Mouse (Mus musculus) hindbrain, postnatal 0 days (tissue): ENCODE data around the gene Gap43. TPM values are rescaled to one million over a fixed set of nuclear protein-coding genes. Genes with fewer than 3 reads are reported as not detected.
"Not testable (repeated sequence)": the region's sequence is repeated elsewhere in the genome, so short reads cannot be mapped to it uniquely, and the experiment has no call there.

Experiments used
- ATAC-seq: fragments of 200-750 bp; cut with Nextera tagmentation; 2 replicates; pipeline ENCODE4 v1.8.0; 2017; ENCODE audit warnings: mild to moderate bottlenecking, moderate TSS enrichment, moderate library complexity
- DNase-seq: peaks from one replicate; pipeline ENCODE4 v3.0.0-alpha.2; 2015; ENCODE audit warnings: low spot score
- H3K27ac ChIP-seq: fragments of 300-500 bp; sonication (generic); 2 replicates; pipeline ENCODE4 v1.5.1; 2014; ENCODE audit warnings: mild to moderate bottlenecking
- H3K27me3 ChIP-seq: fragments of 300-500 bp; sonication (generic); 2 replicates; pipeline ENCODE4 v1.6.1; 2014; ENCODE audit warnings: low read length, mixed read lengths; ENCODE audit not compliant: insufficient read depth
- H3K36me3 ChIP-seq: fragments of 300-500 bp; sonication (generic); 2 replicates; pipeline ENCODE4 v1.6.1; 2014; ENCODE audit warnings: low read length, mixed read lengths; ENCODE audit not compliant: insufficient read depth
- H3K4me1 ChIP-seq: fragments of 300-500 bp; sonication (generic); 2 replicates; pipeline ENCODE4 v1.6.1; 2014; ENCODE audit warnings: antibody characterized with exemption, low read length, mixed read lengths; ENCODE audit not compliant: insufficient read depth
- H3K4me2 ChIP-seq: fragments of 300-500 bp; sonication (generic); 2 replicates; pipeline ENCODE4 v1.6.1; 2014; ENCODE audit warnings: low read depth, mild to moderate bottlenecking, low read length, moderate library complexity, mixed read lengths
- H3K4me3 ChIP-seq: fragments of 300-500 bp; sonication (generic); 2 replicates; pipeline ENCODE4 v1.5.1; 2014; ENCODE audit warnings: low read length
- H3K9ac ChIP-seq: fragments of 300-500 bp; sonication (generic); replicated peaks from 2 replicates; pipeline ENCODE4 v1.6.1; 2014; ENCODE audit warnings: mild to moderate bottlenecking, low read length, moderate library complexity, mixed read lengths
- H3K9me3 ChIP-seq: fragments of 300-500 bp; sonication (generic); 2 replicates; pipeline ENCODE4 v1.6.1; 2016; ENCODE audit warnings: low read length, mixed read lengths
- CTCF ChIP-seq: IDR thresholded peaks from 2 replicates; pipeline ENCODE4 v1.5.1; 2016; ENCODE audit warnings: antibody characterized with exemption, control low read depth, low read depth
- WGBS: fragments of 180-500 bp; shearing (Covaris S2); extraction: QIAGEN DNeasy Blood & Tissue Kit; methylation state at CpG from one replicate; pipeline ENCODE4 v1.1.7; 2014; 5-methylcytosine and 5-hydroxymethylcytosine counted together
- polyA plus RNA-seq: library from polyadenylated mRNA; unstranded; fragments of >200 nt; fragmentation: Nextera tagmentation; extraction: Ambion mirVana; gene quantifications from 2 replicates; pipeline ENCODE4 v1.2.1, GENCODE M21; 2015
- total RNA-seq: library from RNA; depleted of rRNA; stranded (reverse); fragments of >200 nt; gene quantifications from 2 replicates; pipeline ENCODE4 v1.2.3, GENCODE M21; 2014

Gap43 gene
- total and polyA plus RNA-seq, 2 experiments from 2014 or later, result 514 to 1,766 TPM

DNA sequence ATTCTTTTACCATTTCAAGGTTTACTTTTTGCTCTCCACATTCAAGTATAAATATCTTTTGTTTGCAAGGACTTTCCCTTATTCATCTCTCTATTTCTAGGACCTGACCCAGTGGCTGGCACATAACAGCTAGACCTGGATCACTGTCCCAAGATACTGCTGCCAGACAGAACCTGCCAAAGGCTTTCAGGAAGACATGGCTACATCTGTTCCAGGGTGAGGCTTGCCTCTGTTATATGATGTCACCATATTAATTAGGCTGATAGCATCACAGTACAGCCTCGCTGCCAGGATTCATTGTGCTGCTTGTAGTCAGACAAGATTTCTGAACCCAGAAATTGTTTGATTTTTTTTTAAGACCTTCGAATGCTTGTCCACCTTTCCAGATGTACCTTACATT, 9.6 kb upstream of the Gap43 start:
- Histone ChIP-seq H3K36me3 (no peaks in the 10 kb centered on the region), H3K9me3 (no peaks in the 10 kb centered on the region)
- 79% methylated on average over 2 of the region's 2 CpGs for WGBS

DNA sequence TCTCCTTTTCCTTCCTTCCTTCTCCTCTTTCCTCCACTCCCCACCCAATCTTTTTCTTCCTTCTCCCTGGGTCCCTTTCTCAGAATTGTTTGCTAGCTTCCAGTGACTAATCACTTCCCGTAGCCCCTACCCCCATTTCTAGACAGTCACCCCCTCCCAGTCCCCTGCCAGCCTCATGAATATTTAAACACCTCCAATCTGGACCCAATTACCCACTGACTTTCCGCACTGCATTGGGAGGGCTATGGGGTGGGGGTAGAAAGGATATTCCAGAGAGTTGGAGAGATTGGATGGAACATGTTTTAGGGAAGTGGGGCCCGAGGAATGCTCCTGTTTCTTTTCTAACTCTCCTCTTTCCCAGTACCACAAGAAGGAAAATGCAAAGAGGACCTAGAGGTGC, 414 bp upstream of the Gap43 start:
- Histone ChIP-seq H3K4me3 (peak overlapping the region; percentile 57; the same call in 1 of the 2 replicates), H3K4me2 (peak overlapping the region; percentile 56)
- not testable (repeated sequence) for H3K9me3 ChIP-seq, H3K36me3 ChIP-seq, H3K4me1 ChIP-seq, H3K27ac ChIP-seq, H3K27me3 ChIP-seq, H3K9ac ChIP-seq, DNase-seq
- 6% methylated on average over 2 of the region's 3 CpGs for WGBS
- ATAC-seq, result peak; percentile 41; the same call in 1 of the 2 replicates

More for the DNA sequence above, 9.6 kb upstream of the Gap43 start:
- DNase-seq, result no peak
- H3K4me2 ChIP-seq, result no peak overlapping the region
- H3K4me1 ChIP-seq, result no peaks in the 10 kb centered on the region
- H3K27ac ChIP-seq, result no peak overlapping the region
- no peak overlapping the region for H3K4me3 ChIP-seq
- H3K9ac ChIP-seq, result no peak overlapping the region
- peak; percentile 40; the same call in 1 of the 2 replicates for ATAC-seq
- H3K27me3 ChIP-seq, result no peaks in the 10 kb centered on the region
- no peak for TF ChIP-seq CTCF

DNA sequence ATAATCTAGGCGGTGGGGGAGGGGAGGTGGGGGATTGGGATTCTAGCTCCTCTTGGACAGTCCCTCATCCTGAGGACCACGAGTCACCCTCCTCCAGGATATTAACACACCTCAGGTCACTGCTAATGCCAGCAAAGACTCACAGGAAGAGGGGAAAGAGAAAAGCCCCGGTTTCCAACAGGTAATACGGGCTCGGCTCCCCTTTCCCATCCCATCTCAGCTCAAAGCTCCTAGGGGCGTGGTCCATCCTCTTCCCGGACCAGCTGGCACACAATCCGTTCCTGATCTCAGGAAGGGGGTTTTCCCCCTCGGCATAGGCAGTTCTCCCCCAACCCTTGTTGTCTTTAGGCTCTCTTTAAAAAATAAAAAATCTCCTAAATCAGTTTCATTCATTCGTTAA, 939 bp downstream of the Gap43 start:
- ATAC-seq (peak; percentile 39), DNase-seq (peak; percentile 64)
- TF ChIP-seq CTCF, result no peak
- peak overlapping the region; percentile 56 for H3K4me2 ChIP-seq
- whole genome bisulfite sequencing, result 2% methylated on average over 10 of the region's 10 CpGs
- 0 out of 2 replicates have a peak, but pooled peaks cover 9% of the 10 kb centered on the region for H3K4me1 ChIP-seq
- H3K27me3 ChIP-seq, result no peaks in the 10 kb centered on the region
- H3K4me3 ChIP-seq, result peak overlapping the region; percentile 57
- no peaks in the 10 kb centered on the region for H3K36me3 ChIP-seq
- peak overlapping the region; percentile 85 for H3K27ac ChIP-seq
- H3K9ac ChIP-seq, result peak overlapping the region; percentile 71
- no peaks in the 10 kb centered on the region for H3K9me3 ChIP-seq

GRCm38 (mm10) chr16:42338987-42339386, 1.5 kb downstream of the Gap43 start:
- H3K9me3 ChIP-seq, result no peaks in the 10 kb centered on the region
- no peak for TF ChIP-seq CTCF
- H3K27me3 ChIP-seq, result no peaks in the 10 kb centered on the region
- DNase-seq (peak; percentile 41), ATAC-seq (peak; percentile 30)
- H3K4me3 ChIP-seq, result peak overlapping the region; percentile 57
- H3K4me2 ChIP-seq, result peak overlapping the region; percentile 56
- 6% methylated on average over 4 of the region's 4 CpGs for WGBS
- H3K36me3 ChIP-seq, result no peaks in the 10 kb centered on the region
- peak overlapping the region; percentile 85 for H3K27ac ChIP-seq
- H3K4me1 ChIP-seq, result 0 out of 2 replicates have a peak, but pooled peaks cover 9% of the 10 kb centered on the region
- peak overlapping the region; percentile 71 for H3K9ac ChIP-seq

DNA sequence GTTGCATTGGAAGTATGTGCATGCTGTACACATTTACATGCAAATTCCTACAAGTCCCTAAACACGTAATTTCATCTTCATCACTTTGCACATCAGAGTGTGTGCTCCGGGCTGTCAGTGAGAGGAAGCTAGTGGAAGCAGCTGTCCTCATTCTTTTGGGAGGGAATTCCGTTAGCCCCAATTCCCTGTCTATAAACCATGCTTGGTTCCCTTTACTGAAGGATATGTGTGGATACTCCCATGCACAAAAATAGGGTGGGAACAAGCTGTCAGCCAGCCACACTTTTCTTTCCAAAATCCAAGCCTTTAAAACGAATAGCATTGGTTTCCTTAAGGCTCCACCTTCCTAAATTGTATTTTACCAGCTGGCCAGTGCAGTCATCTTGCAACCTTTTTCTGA, 2.1 kb downstream of the Gap43 start:
- peak; percentile 31 for DNase-seq
- H3K9ac ChIP-seq, result peak overlapping the region; percentile 71
- H3K27ac ChIP-seq, result peak overlapping the region; percentile 85
- H3K4me2 ChIP-seq, result peak overlapping the region; percentile 56
- peak overlapping the region; percentile 57 for H3K4me3 ChIP-seq
- no peak for ATAC-seq
- WGBS, result 25% methylated on average over 4 of the region's 4 CpGs
- H3K36me3 ChIP-seq, result no peaks in the 10 kb centered on the region
- H3K4me1 ChIP-seq, result 0 out of 2 replicates have a peak, but pooled peaks cover 9% of the 10 kb centered on the region
- no peak for TF ChIP-seq CTCF
- no peaks in the 10 kb centered on the region for H3K9me3 ChIP-seq
- H3K27me3 ChIP-seq, result no peaks in the 10 kb centered on the region

GRCm38 (mm10) chr16:42337663-42338062, 2.8 kb downstream of the Gap43 start:
- DNase-seq, result peak; percentile 64

DNA sequence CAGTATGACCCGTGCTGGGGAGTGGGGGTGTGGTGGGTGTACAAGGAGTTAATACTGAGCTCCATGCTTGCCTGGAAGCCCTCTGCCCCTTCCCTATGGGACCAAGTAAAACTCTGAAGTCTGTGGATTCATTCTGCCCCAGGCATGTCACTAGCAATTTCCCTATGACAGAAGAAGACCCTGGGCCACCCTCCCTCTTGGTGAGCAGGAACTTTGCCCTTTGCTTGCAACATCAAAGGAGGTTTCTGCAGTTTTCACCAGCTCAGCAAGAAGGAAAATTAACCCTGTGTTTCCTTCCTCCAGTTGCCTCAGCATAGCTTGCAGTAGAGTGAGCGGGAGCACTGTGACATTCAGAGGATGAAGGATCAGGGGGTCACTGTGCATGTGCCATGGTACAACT, 3.8 kb downstream of the Gap43 start:
- no peaks in the 10 kb centered on the region for H3K27me3 ChIP-seq
- H3K27ac ChIP-seq, result no peak overlapping the region
- DNase-seq (no peak), ATAC-seq (no peak)
- H3K9ac ChIP-seq, result peak overlapping the region; percentile 71
- H3K4me1 ChIP-seq, result 0 out of 2 replicates have a peak, but pooled peaks cover 9% of the 10 kb centered on the region
- peak overlapping the region; percentile 57 for H3K4me3 ChIP-seq
- 26% methylated on average over 2 of the region's 2 CpGs for WGBS
- no peaks in the 10 kb centered on the region for H3K9me3 ChIP-seq
- H3K4me2 ChIP-seq, result peak overlapping the region; percentile 56
- TF ChIP-seq CTCF, result no peak
- H3K36me3 ChIP-seq, result no peaks in the 10 kb centered on the region

More at GRCm38 (mm10) chr16:42337663-42338062, 2.8 kb downstream of the Gap43 start:
- Histone ChIP-seq H3K4me3 (peak overlapping the region; percentile 57), H3K27ac (peak overlapping the region; percentile 85), H3K27me3 (no peaks in the 10 kb centered on the region), H3K36me3 (no peaks in the 10 kb centered on the region), H3K4me2 (peak overlapping the region; percentile 56), H3K4me1 (0 out of 2 replicates have a peak, but pooled peaks cover 9% of the 10 kb centered on the region), H3K9me3 (no peaks in the 10 kb centered on the region), H3K9ac (peak overlapping the region; percentile 71; the same call in 1 of the 2 replicates)
- 27% methylated on average over 2 of the region's 2 CpGs for WGBS
- TF ChIP-seq CTCF, result peak; percentile 71
- ATAC-seq, result peak; percentile 43; the same call in 1 of the 2 replicates
